Mouse (Mus musculus): ENCODE measurements around the gene Ift80.

- TF ChIP-seq CTCF (IDR thresholded peaks at IDR 0.05; ENCODE audit: low read depth, low read length) (no peak), POLR2A (IDR thresholded peaks at IDR 0.05; ENCODE audit: borderline replicate concordance, low read depth, low read length) (no peak)
These were observed 25.2 kb downstream of the Ift80 start for GRCm38 (mm10) chr3:68979187-68979586.

Measured in bone marrow macrophage, adult 2 months (primary cell).